Comparison of ENCODE assay signal across 13 mouse cellular contexts in genomic region chr3:104578374-104578773, GRCm38 (mm10).
DNase-seq lines count a peak whose midpoint lies in the region.
"Had no signal": no experiment of that assay in that cellular context is flagged by ENCODE, and none has a peak within 500 bp of the region (broad histone marks: within the 10 kb centered on the region; RNA-seq: fewer than 3 reads in every experiment).

No protein-coding gene starts in this region.

- peak; percentile 9 to 37 for DNase-seq in kidney, adult 8-10 months
- no peak for DNase-seq in kidney, adult 18-20 months
- DNase-seq in MN1 (ENCODE audit: low spot score), result peak; percentile 8
- DNase-seq in Muller cell, postnatal 12 days (ENCODE audit: inconsistent ontology term), result peak; percentile 47
- DNase-seq in retina, postnatal 1 day, result peak; percentile 39
- DNase-seq in layer of hippocampus, postnatal 10 days (ENCODE audit: low spot score in 2 of 2), result no peak
- DNase-seq: adrenal gland, postnatal 14 days; cerebellum, adult 18-20 months; cerebellum, adult 9-11 months; cerebellum, postnatal 36 days; gastrocnemius, adult 2 months; gastrocnemius, postnatal 25 days; heart, postnatal 36 days had no signal

Comparison
In these comparisons a context has a peak if more than half of its experiments do, and no peak if none do; other contexts are left out.
1. DNase-seq: peak in kidney, adult 8-10 months (2 of 2), MN1 (single experiment), Muller cell, postnatal 12 days (single experiment) and retina, postnatal 1 day (single experiment); none in kidney, adult 18-20 months (single experiment) and layer of hippocampus, postnatal 10 days (0 of 2).